Mouse (Mus musculus) bone marrow macrophage, adult 2 months (primary cell): ENCODE data around the gene Neurod6. TPM values are rescaled to one million over a fixed set of nuclear protein-coding genes. Genes with fewer than 3 reads are reported as not detected.
A peak's percentile ranks its signal among the peaks of the same experiment; 100 is the strongest.
"Not testable (repeated sequence)": the region's sequence is repeated elsewhere in the genome, so short reads cannot be mapped to it uniquely, and the experiment has no call there.

Experiments used
- H3K27ac ChIP-seq: 2 replicates; pipeline ENCODE4 v1.5.1; 2012; ENCODE audit warnings: low read depth, low read length; ENCODE audit not compliant: insufficient read depth
- H3K4me1 ChIP-seq: 2 replicates; pipeline ENCODE4 v1.6.1; 2012; ENCODE audit warnings: low read length; ENCODE audit not compliant: control insufficient read depth, insufficient read depth
- H3K4me3 ChIP-seq: 2 replicates; pipeline ENCODE4 v1.5.1; 2012; ENCODE audit warnings: mild to moderate bottlenecking, low read length, moderate library complexity; ENCODE audit not compliant: insufficient read depth
- CTCF ChIP-seq: IDR thresholded peaks from 2 replicates; pipeline ENCODE4 v1.5.1; 2012; ENCODE audit warnings: low read depth, mild to moderate bottlenecking, low read length, moderate library complexity
- POLR2A ChIP-seq: IDR thresholded peaks from 2 replicates; pipeline ENCODE4 v1.6.1; 2012; ENCODE audit warnings: mild to moderate bottlenecking, low read depth, low read length, borderline replicate concordance
- polyA plus RNA-seq: library from polyadenylated mRNA; stranded (reverse); fragments of >200 nt; gene quantifications from 2 replicates; pipeline ENCODE4 v1.2.4, GENCODE M21; 2012; ENCODE audit not compliant: missing spikeins, insufficient read depth, insufficient read length

Gene Neurod6
- not detected in 2 replicates for polyA plus RNA-seq

GRCm38 (mm10) chr6:55680974-55681373 lies at the start of gene Neurod6:
Gene Neurod6, minus strand, starts transcription at chr6:55681263.
- H3K4me1 ChIP-seq, result no peaks in the 10 kb centered on the region
- no peak within 1 kb of the TSS for H3K4me3 ChIP-seq
- no peak for TF ChIP-seq CTCF
- TF ChIP-seq POLR2A, result no peak

DNA sequence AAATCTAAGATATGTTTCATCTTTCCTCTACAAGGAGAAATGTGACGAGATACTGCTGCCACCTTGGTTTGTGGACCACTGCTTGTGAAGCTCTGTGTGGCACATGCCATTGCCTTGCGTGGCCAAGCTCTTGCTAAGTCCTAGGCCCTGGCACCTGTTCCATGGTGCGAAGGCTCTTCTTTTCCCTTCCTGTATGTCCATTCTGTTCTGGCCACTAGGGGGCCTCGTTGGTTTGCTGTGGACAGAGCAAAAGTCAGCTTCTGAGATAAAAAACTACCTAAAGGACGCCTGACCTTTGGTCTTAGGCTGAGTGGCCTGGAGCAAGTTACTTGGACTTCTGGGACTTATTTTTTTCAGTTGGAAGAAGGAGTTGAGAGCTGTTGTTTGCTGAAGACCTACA lies 36.1 kb upstream of the Neurod6 start:
- Histone ChIP-seq H3K27ac (no peak overlapping the region), H3K4me3 (no peak overlapping the region), H3K4me1 (no peaks in the 10 kb centered on the region)
- peak; percentile 19; the same call in 1 of the 2 replicates for TF ChIP-seq CTCF
- no peak for TF ChIP-seq POLR2A

More at GRCm38 (mm10) chr6:55680974-55681373, at the start of gene Neurod6:
- no peak within 1 kb of the TSS for H3K27ac ChIP-seq

GRCm38 (mm10) chr6:55715446-55715845 lies 34.4 kb upstream of the Neurod6 start:
- Histone ChIP-seq H3K27ac (no peak overlapping the region), H3K4me3 (no peak overlapping the region), H3K4me1 (no peaks in the 10 kb centered on the region)
- no peak for TF ChIP-seq POLR2A
- no peak for TF ChIP-seq CTCF

- H3K4me3 ChIP-seq, H3K27ac ChIP-seq, H3K4me1 ChIP-seq: not testable (repeated sequence)
Measured at GRCm38 (mm10) chr6:55710913-55711312, 29.9 kb upstream of the Neurod6 start.

DNA sequence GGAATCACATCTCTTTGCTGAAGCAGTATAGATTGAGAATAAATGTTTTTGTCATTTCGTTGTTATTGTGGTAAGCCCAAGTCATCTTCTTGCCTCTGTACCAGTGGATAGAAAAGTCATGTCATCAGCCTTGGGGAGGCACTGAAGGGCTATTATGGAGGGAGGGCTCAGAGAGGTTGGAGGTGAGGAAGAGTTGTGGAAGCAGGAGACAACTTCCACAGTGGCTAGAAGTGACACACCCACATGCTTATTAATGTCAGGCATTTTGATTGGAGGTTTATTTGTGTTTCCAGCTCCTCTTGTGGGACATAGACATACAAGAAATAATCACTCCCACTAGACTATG lies 23.7 kb upstream of the Neurod6 start:
- Histone ChIP-seq H3K4me3 (no peak overlapping the region), H3K27ac (no peak overlapping the region), H3K4me1 (no peaks in the 10 kb centered on the region)
- TF ChIP-seq CTCF (no peak), POLR2A (no peak)

GRCm38 (mm10) chr6:55704061-55704758 lies 23.1 kb upstream of the Neurod6 start:
- TF ChIP-seq CTCF, result no peak
- H3K27ac ChIP-seq, result no peak overlapping the region
- H3K4me3 ChIP-seq, result no peak overlapping the region
- no peaks in the 10 kb centered on the region for H3K4me1 ChIP-seq

DNA sequence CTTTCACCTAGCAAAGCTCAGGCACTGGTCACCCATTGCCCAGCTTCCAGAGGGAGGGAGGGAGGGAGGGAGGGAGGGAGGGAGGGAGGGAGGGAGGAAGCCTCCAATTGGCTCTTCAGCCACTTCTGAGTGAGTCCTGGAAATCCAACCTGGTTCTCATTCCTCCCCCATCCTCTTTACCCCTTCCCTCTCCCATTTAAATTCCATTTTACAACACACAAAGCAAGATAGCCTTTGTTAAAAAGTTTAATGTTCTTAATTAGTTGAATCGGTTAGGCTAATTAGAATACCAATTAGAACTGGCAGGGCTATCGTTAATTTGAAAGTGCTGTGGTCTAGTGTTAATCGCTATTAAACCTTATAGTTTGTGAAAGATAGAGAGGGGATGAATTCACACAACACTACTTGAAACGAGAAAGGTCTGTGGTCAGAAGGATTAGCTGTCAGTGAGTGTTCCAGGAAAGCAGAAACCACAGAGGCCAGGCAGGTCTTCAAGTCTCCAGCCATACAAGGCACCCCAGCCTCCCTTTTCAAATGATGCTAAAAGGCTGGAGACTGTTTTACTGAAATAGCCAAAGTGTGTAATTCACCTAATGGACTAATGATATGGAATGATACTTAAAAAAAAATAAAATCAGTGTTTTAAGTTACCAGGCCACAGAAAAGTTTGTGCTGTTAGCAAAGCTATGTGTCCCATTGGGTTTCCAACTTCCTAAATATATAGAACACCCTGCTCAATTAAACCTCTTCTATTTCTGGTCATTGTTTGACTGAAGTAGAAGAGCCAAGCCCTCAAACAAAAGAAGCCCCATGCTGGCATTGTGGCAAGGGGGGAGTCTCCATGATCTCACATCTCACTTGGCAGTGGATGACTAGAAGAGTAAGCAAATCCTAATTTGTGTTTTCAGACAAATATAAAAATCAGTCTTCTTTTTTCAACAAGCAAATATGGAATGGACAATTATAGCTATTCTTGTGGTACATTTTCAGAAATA lies 19.6 kb upstream of the Neurod6 start:
- TF ChIP-seq CTCF (no peak), POLR2A (no peak)
- Histone ChIP-seq H3K27ac (no peak overlapping the region), H3K4me1 (no peaks in the 10 kb centered on the region), H3K4me3 (no peak overlapping the region)

GRCm38 (mm10) chr6:55690015-55690531 lies 9.0 kb upstream of the Neurod6 start:
- no peak overlapping the region for H3K27ac ChIP-seq
- no peak overlapping the region for H3K4me3 ChIP-seq
- TF ChIP-seq POLR2A (no peak), CTCF (no peak)
- H3K4me1 ChIP-seq, result no peaks in the 10 kb centered on the region

DNA sequence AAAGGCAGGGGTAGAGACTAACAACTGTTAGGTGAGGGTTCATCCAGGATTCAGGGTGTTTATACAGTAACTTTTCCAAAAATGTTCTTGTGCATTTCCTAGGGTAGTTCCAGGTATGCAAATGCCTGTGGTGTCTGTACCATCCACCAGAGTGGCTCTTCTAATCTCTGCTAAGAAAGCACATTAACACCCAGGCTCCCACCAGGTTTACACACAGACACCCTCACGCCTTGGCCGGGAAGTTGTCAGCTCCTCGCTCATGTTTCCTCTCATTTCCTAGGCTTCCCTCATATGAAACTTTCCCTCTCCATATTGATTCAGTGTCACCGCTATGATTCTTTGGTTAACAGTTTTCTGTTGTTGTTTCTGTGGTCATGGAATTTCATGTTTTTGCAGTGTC lies 2.4 kb upstream of the Neurod6 start:
- Histone ChIP-seq H3K27ac (no peak overlapping the region), H3K4me3 (no peak overlapping the region), H3K4me1 (no peaks in the 10 kb centered on the region)
- TF ChIP-seq CTCF (no peak), POLR2A (no peak)

DNA sequence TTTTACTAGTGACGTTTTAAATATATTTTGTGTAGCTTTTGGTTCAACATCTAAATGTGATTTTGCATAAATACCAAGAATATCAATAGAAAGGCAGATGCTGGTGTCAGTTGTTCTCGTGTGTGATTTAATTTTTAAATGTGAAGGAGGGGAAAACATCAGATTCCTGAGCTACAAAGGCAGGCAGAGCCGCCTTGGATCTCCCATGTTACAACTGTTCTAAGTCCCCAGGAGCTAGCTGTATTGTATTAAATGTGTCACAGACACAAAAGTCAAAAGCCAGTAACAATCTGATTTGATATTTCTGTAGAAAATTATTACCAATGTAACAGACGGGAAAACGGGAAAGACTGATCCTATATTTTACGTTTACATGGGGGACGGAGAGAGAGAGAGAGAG lies 1.8 kb upstream of the Neurod6 start:
- no peaks in the 10 kb centered on the region for H3K4me1 ChIP-seq
- H3K27ac ChIP-seq, result no peak overlapping the region
- no peak for TF ChIP-seq POLR2A
- no peak for TF ChIP-seq CTCF
- no peak overlapping the region for H3K4me3 ChIP-seq
